Mouse (Mus musculus): Measurements from ENCODE around the gene Olfr99.
"Not testable (repeated sequence)": the region's sequence is repeated elsewhere in the genome, so short reads cannot be mapped to it uniquely, and the experiment has no call there.

Gene Olfr99

GRCm38 (mm10) chr17:37283360-37283759, at the start of gene Olfr99:
Gene Olfr99 (minus strand): TSS chr17:37283460.
- no peak for DNase-seq (ENCODE audit: extremely low spot score)

- DNase-seq (ENCODE audit: extremely low spot score) = no peak
Observed at GRCm38 (mm10) chr17:37316954-37317353, 33.7 kb upstream of the Olfr99 start, which contains the start of gene Olfr102. Gene Olfr102 (minus strand): TSS chr17:37317054.

- no peak for DNase-seq (ENCODE audit: extremely low spot score)
Observed at GRCm38 (mm10) chr17:37310146-37310699, 27.0 kb upstream of the Olfr99 start.

- no peak for DNase-seq (ENCODE audit: extremely low spot score)
Observed at GRCm38 (mm10) chr17:37308483-37308882, 25.2 kb upstream of the Olfr99 start.

GRCm38 (mm10) chr17:37304213-37304612, 21.0 kb upstream of the Olfr99 start, which contains the start of gene Olfr101:
Gene Olfr101 (minus strand): TSS chr17:37304313.
- DNase-seq (ENCODE audit: extremely low spot score) = no peak

DNA sequence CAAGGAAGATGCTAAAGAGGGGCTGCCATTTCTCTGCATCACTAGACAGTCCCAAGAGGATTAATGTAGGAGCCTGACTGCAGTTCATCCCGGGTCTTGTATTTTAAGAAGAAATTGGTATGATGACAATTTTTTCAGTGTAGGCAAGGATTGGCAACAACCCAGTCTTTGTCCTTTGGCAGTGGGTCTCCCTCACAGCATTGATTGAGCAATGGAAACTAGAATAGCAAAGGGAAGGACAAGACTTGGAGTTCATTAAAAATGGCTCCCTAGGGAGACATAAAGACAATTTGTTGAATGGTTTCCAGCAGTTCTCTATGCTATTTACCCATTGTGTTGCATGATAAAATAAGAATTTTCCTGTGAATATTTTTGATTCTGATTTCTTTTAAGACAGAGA, 2.9 kb downstream of the Olfr99 start:
- DNase-seq (ENCODE audit: extremely low spot score) = no peak

DNA sequence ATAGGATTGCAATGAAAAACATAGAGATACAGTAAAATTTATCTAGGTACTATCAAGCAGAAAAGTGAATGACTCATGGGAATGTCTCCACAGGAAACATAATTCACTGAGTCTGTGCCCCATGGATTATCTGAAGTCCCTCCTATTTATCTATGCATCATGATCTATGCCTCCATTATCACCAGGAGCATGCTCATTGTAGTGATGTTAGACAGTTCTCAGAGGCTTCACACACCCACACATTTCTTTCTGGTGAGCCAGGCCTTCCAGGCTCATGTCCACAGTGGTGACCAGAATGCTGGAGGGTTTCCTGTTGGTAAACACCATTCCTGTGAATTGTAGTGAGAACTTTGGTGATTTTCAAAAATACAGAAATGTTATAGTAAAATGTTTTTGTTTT, 6.7 kb downstream of the Olfr99 start:
- no peak for DNase-seq (ENCODE audit: extremely low spot score)

- no peak for DNase-seq (ENCODE audit: extremely low spot score)
Observed at GRCm38 (mm10) chr17:37275626-37276248, 7.5 kb downstream of the Olfr99 start.

DNA sequence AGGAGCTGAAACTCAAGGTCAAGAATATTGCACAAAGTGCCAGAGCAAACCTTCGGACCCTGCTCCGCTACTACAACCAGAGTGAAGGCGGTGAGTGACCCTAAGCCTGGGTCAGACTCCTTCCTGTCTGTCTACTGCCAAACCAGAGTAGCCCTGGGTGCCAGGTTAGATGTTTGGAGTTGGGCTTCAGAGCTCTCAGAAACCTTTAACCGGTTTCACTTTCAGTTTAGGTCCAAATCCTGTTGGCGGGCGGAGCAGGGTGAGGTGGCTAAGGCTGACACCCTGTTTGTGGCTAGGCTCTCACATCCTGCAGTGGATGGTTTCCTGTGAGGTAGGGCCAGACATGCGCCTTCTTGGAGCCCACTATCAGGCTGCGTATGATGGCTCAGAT, 12.6 kb downstream of the Olfr99 start:
- no peak for DNase-seq (ENCODE audit: extremely low spot score)

- DNase-seq (ENCODE audit: extremely low spot score) = peak; percentile 90
Observed at GRCm38 (mm10) chr17:37270058-37270701, 13.1 kb downstream of the Olfr99 start, which contains the start of gene H2-M3. Gene H2-M3 (plus strand): TSS chr17:37270220.

GRCm38 (mm10) chr17:37263626-37264025, 19.6 kb downstream of the Olfr99 start, which contains the start of gene Olfr98:
Gene Olfr98 (minus strand): TSS chr17:37263749.
- DNase-seq (ENCODE audit: extremely low spot score) = no peak

GRCm38 (mm10) chr17:37250544-37250943, 32.7 kb downstream of the Olfr99 start:
- DNase-seq (ENCODE audit: extremely low spot score) = no peak

GRCm38 (mm10) chr17:37249460-37249859, 33.8 kb downstream of the Olfr99 start:
- no peak for DNase-seq (ENCODE audit: extremely low spot score)

- peak; percentile 10 for DNase-seq (ENCODE audit: extremely low spot score)
Observed at GRCm38 (mm10) chr17:37246715-37247114, 36.5 kb downstream of the Olfr99 start.

- no peak for DNase-seq (ENCODE audit: extremely low spot score)
Observed at GRCm38 (mm10) chr17:37242198-37242597, 41.1 kb downstream of the Olfr99 start.

GRCm38 (mm10) chr17:37237230-37237629, 46.0 kb downstream of the Olfr99 start, which contains the start of gene Olfr97:
Gene Olfr97 (minus strand): TSS chr17:37237330.
- DNase-seq (ENCODE audit: extremely low spot score) = not testable (repeated sequence)
